8 mouse cellular contexts compared by ENCODE assay signal in genomic region chr4:140723801-140724200, GRCm38 (mm10). TPM values are rescaled to one million over a fixed set of nuclear protein-coding genes. Genes with fewer than 3 reads are reported as not detected.
DNase-seq lines count a peak whose midpoint lies in the region; TF ChIP-seq lines count a peak whose summit lies in the region.

No protein-coding gene starts in this region.

- TF ChIP-seq CTCF in layer of hippocampus, adult 2 months (conservative IDR thresholded peaks at IDR 0.05), result peak; percentile 76

- DNase-seq in layer of hippocampus, adult 2 months (ENCODE audit: low spot score in 2 of 2), result peak in 1 of 2 experiments; percentile 46
- no peak for DNase-seq in layer of hippocampus, adult 9-11 months
- DNase-seq in adipocyte (ENCODE audit: low spot score) (peak; percentile 57), liver (peak; percentile 46)
- peak; percentile 61 for DNase-seq in forelimb bud, embryonic 11.5 days (ENCODE audit: low read depth, low spot score)
- peak; percentile 66 for DNase-seq in neural tube, embryonic 10.5 days (ENCODE audit: extremely low spot score, low spot score)
- no peak for DNase-seq in right cerebral cortex, postnatal 14 days
- DNase-seq in cerebellum, adult 11 months, result no peak

- H3K27ac ChIP-seq in layer of hippocampus, adult 2 months, result peak overlapping the region; percentile 78; the same call in 1 of the 2 replicates

- no peak overlapping the region for H3K4me3 ChIP-seq in layer of hippocampus, adult 2 months

RNA-seq across cellular contexts. Expression of gene Padi6, which starts 18.6 kb away (rescaled TPM):
- total RNA-seq in layer of hippocampus, adult 2 months (2021), result not detected

RNA-seq across cellular contexts. Expression of gene Rcc2, which starts 23.5 kb away (rescaled TPM):
- total RNA-seq in layer of hippocampus, adult 2 months (2021), result 10 to 100 TPM; 93.0 to 93.5 TPM

RNA-seq across cellular contexts. Expression of gene Padi4, which starts 50.2 kb away (rescaled TPM):
- total RNA-seq in layer of hippocampus, adult 2 months (2021), result not detected

RNA-seq across cellular contexts. Expression of gene Arhgef10l, which starts 58.0 kb away (rescaled TPM):
- 10 to 100 TPM; 43.9 to 52.8 TPM for total RNA-seq in layer of hippocampus, adult 2 months (2021)

Comparison
In these comparisons a context has a peak if more than half of its experiments do, and no peak if none do; other contexts are left out.
1. DNase-seq: peak in adipocyte (single experiment), forelimb bud, embryonic 11.5 days (single experiment), liver (single experiment) and neural tube, embryonic 10.5 days (single experiment); none in layer of hippocampus, adult 9-11 months (single experiment), right cerebral cortex, postnatal 14 days (single experiment) and cerebellum, adult 11 months (single experiment).